Mouse (Mus musculus): ENCODE results near the gene Tcf15.

The Tcf15 gene

DNA sequence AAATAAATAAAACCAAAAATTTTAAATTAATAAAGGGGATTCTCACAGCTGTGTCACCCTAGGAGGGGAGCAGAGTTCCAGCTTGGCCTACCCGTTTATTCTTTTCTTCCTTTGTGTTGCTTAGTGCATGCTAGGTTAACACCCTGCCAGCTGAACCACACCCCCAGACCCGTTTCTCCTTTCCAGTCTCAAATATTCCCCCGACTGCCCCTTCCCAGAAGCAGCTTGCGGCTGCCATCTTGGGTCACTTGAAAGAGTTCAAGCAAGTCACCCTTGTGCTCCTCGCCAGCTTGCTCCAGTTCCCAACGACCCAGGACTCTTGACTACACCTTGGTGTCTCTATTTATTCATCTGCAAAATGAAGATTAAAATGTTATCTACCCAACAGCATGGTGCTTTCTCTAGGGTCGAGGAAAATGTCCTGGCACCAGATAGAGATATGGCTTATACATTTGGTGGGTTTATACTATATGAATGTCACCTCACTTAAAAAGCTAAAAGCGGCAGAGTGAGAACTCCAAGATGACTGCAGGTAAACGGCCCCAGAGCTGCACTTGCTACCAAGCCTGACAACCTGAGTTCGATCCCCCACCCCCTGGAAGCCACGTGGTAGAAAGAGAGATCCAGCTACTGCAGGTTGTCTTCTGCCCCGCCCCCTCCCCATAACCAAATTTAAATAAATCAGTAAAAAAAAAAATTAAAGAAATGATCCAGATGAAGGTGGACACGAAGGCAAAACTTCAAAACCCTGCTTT, 49.4 kb downstream of the Tcf15 start:
- in situ Hi-C loops (cut with MboI; ENCODE audit: low pct_unique_long_range_greater_than_20kb in 1 of 2, low sequenced_read_pairs in 2 of 2, unreplicated experiment in 1 of 2), result loop anchor here (10.0 kb wide), 2 partner anchors 78 to 168 kb away; no protein-coding TSS in a partner anchor

DNA sequence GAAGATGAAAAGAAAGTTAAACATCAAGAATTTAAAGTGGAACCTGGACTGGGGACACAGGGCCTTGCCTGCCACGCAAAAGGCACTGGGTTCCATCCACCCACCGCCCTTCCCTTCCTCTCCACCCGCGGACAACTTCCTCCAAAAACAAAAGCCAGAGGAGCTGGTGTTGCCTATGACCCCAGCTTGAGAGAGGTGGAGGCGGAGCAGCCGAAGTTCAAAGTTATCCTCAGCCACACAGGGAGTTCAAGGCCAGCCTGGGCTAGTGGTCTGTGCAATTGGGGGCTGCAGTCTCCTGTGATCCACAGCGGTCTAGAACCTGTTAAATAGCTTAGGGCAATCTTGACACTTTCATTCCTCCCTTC, 50.0 kb downstream of the Tcf15 start:
- in situ Hi-C loops (cut with MboI; ENCODE audit: low pct_unique_long_range_greater_than_20kb in 1 of 2, low sequenced_read_pairs in 2 of 2, unreplicated experiment in 1 of 2), result loop anchor here (10.0 kb wide), 2 partner anchors 79 to 169 kb away; no protein-coding TSS in a partner anchor

DNA sequence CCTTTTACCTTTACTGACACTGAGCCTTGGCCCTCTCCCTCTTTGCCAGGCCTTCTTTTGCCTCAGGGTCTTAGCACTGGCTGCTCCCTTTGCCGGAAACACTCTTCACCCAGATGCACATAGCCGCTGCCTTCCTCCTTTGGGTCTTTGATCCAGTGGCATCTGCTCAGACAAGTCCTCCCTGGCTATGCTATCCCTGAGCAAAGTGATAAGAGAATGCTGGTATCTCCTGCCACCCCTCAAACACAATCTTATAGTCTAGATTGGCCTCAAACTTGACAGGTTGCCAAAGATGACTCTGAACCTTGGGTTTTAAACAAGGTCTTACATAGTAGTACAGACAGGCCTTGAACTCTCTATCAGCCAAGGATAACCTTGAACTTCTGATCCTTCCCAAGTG, 51.2 kb downstream of the Tcf15 start:
- in situ Hi-C loops (cut with MboI; ENCODE audit: low pct_unique_long_range_greater_than_20kb in 1 of 2, low sequenced_read_pairs in 2 of 2, unreplicated experiment in 1 of 2), result loop anchor here (10.0 kb wide), 2 partner anchors 80 to 170 kb away; no protein-coding TSS in a partner anchor

DNA sequence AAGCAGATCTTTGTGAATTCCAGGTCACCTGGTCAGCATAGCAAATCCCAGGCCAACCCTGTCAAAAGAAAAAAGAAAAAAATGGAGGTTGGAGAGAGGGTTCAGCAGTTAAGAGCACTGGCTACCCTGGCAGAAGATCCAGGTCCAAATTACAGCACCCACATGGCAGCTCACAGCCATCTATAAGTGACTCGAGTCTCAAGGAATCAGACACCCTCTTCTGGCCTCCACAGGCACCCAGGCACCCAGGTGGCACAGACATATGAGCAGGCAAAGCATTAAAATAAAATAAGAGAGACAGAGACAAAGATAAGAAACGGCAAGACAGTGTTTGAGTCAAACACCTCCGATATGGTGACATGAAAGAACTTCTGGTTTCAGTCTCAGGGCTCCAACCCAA, 53.5 kb downstream of the Tcf15 start:
- in situ Hi-C loops (cut with MboI; ENCODE audit: low pct_unique_long_range_greater_than_20kb in 1 of 2, low sequenced_read_pairs in 2 of 2, unreplicated experiment in 1 of 2), result loop anchor here (5.0 to 10.0 kb wide), 3 partner anchors 82 to 172 kb away; partner anchors contain the start of gene Srxn1 (in 1 of the 2)

DNA sequence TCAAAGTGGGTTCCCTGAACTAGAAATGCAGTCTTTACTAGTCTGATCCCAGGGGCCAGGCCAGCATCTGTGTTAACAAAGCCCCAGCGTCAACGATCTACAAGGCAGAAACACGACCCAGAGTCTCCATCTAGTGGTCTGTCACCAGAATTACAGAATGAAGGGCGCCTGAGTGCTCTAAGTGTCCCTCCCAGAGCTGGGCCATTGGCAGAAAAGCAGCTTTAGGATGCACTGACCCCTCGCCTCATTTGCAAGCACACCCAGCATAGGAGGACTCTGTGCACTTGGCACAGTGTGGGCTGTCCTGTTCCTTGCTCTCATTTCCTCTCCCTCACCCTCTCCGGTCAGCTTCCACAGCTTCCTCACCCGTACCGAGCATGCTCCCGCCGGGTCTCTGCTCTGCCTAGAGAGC, 53.9 kb downstream of the Tcf15 start:
- in situ Hi-C loops (cut with MboI; ENCODE audit: low pct_unique_long_range_greater_than_20kb in 1 of 2, low sequenced_read_pairs in 2 of 2, unreplicated experiment in 1 of 2), result loop anchor here (5.0 to 10.0 kb wide), 3 partner anchors 83 to 173 kb away; partner anchors contain the start of gene Srxn1 (in 1 of the 2)

Data from mouse embryonic stem cell (cell line).